Mouse (Mus musculus) stomach, postnatal 0 days (tissue): ENCODE measurements at regions not wholly inside any gene's neighbourhood (a gene's known extent, or its start where the extent isn't known, plus 50 kb on each side); places are given as distances from the start of the nearest gene placed in this dataset.

Source experiments
- CTCF ChIP-seq: IDR thresholded peaks from 2 replicates; pipeline ENCODE4 v1.5.1; 2016; ENCODE audit warnings: antibody characterized with exemption, low read depth, mild to moderate bottlenecking, moderate library complexity
- EP300 ChIP-seq: optimal IDR thresholded peaks from 2 replicates; pipeline ENCODE3; 2016; ENCODE audit warnings: antibody characterized with exemption

DNA sequence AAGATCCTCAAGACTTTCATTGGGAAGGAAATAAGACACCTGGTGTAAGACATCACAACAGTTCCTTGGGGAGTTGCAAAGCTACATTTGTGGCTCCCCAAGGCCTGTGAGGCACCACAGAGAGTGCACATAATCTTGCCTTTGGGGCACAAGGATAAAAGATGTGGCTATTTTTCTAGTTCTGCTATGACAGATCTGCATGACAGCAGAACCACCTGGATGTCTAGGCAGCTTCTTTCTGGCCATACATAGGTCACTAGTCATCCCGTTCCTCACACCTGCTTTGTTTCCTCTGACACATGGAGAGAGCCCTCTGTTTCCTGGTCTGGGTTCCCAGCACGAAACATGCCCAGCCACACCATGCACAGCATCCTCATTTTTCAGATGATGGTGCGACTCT lies 67.5 kb upstream of the Eepd1 start:
- TF ChIP-seq CTCF (no peak), EP300 (no peak)
